Mouse (Mus musculus): ENCODE measurements around the gene Tbx18.

Gene Tbx18

DNA sequence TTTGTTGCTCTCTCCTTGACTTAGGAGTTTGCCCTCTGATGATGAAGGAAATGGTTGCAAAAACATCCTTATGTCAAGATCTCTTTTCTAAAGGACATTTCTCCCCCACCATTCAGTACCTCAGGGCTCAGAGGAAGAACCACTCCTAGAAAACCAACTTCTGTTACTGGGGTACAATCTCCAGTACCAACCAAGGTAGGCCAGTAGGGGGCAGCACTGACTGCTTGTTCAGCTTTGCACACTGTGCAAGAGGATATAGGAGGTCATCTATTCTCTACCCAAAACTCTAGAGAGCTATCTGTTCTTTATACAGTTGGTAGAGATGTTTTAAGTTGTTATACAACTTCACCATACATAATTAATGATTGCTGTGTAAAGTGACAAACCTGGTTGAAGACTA is 22.9 kb downstream of the Tbx18 start:
- DNase-seq, result peak; percentile 55

DNA sequence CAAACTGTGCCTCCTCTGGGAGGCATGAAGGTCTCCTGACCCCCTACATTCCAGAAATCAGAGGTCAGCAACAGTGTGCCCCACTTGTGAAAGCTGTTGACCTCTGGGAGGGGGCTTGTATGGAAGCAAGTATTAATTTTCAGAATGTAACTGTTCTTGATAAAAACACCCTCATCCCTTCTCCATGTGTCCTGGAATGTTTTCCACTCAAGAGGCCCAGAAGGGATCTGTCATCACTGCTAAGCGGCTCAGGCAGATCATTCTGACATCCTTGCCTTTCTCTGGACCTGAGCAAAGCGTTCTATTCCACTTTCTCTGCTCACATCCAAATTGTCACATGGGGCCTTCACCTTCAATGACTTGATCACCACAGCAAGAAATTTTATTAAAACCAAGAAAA is 28.8 kb downstream of the Tbx18 start:
- no peak for DNase-seq

DNA sequence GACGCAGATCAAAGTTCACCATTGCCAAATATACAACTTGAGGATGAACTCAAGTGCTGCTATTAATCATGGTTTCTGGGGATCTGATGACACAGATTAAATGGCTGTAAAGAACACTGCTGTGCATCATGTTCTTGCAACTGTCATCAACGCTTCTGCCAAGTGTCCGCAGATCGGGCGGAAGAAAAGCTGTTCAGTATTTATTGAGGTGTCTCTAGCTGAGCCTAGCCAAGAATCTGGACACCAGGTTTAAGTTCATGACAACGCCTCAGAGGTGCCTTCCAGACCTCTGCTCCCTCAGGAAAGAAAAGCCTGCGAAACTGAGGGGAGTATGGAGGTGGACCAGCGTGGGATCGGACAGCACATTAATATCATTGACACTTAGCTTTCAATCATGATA is 44.1 kb downstream of the Tbx18 start:
- no peak for DNase-seq

DNA sequence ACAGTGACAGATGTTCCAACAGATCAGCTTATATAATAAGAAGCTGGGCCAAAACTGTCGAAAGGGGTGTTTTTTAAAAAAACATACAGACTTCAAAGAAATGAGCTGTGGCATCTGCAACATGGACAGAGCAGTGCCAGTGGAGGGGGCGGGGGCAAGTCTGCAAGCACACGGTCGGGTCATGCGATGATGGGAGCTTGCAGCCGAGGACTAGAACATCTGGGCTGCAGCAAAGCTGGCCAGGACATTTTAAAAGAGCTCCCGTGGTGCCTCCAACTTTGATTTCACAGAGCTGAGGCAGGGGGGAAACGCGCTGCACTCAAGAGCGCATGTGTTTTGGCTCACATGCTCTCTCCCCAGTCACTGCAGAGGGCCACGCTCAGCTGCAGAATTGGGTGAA is 48.8 kb downstream of the Tbx18 start:
- no peak for DNase-seq

Data from right cerebral cortex, postnatal 14 days (tissue).